Mouse (Mus musculus) liver, adult 2 months (tissue): ENCODE data around the gene Gm2a. TPM values are rescaled to one million over a fixed set of nuclear protein-coding genes. Genes with fewer than 3 reads are reported as not detected.
A peak's percentile ranks its signal among the peaks of the same experiment; 100 is the strongest.

Experiments used
- DNase-seq: peaks from one replicate; pipeline ENCODE4 v3.0.0-alpha.2; 2011; ENCODE audit warnings: low read depth, low spot score; ENCODE audit errors: extremely low read depth
- H3K27ac ChIP-seq: fragments of 200-500 bp; replicated peaks from 2 replicates; pipeline ENCODE4 v1.5.1; 2012; ENCODE audit warnings: low read depth, mild to moderate bottlenecking, control low read depth, inconsistent platforms, low read length; ENCODE audit not compliant: insufficient read depth
- H3K27me3 ChIP-seq: fragments of 200-500 bp; 2 replicates; pipeline ENCODE4 v1.6.1; 2012; ENCODE audit warnings: mild to moderate bottlenecking, moderate library complexity, low read length, inconsistent platforms; ENCODE audit not compliant: control insufficient read depth, insufficient read depth
- H3K36me3 ChIP-seq: fragments of 200-500 bp; 2 replicates; pipeline ENCODE4 v1.6.1; 2012; ENCODE audit warnings: low read length, inconsistent platforms; ENCODE audit not compliant: control insufficient read depth, insufficient read depth
- H3K4me1 ChIP-seq: fragments of 200-500 bp; 2 replicates; pipeline ENCODE4 v1.6.1; 2011; ENCODE audit warnings: low read length; ENCODE audit not compliant: control insufficient read depth, insufficient read depth
- H3K4me3 ChIP-seq: fragments of 200-500 bp; 2 replicates; pipeline ENCODE4 v1.5.1; 2011; ENCODE audit warnings: low read depth, mild to moderate bottlenecking, control low read depth, low read length, moderate library complexity; ENCODE audit not compliant: insufficient read depth
- H3K79me2 ChIP-seq: fragments of 200-500 bp; 2 replicates; pipeline ENCODE4 v1.6.1; 2012; ENCODE audit warnings: inconsistent platforms, mild to moderate bottlenecking, low read length, moderate library complexity; ENCODE audit not compliant: control insufficient read depth, insufficient read depth
- H3K9ac ChIP-seq: fragments of 200-500 bp; 2 replicates; pipeline ENCODE4 v1.6.1; 2012; ENCODE audit warnings: low read depth, mild to moderate bottlenecking, control low read depth, inconsistent platforms, low read length
- CTCF ChIP-seq: fragments of 200-500 bp; IDR thresholded peaks from 2 replicates; pipeline ENCODE4 v1.5.1; 2011; ENCODE audit warnings: low read depth, low read length, control low read depth
- POLR2A ChIP-seq: fragments of 200-500 bp; IDR thresholded peaks from 2 replicates; pipeline ENCODE4 v1.6.1; 2011; ENCODE audit warnings: low read length, control low read depth; ENCODE audit not compliant: insufficient read depth; ENCODE audit errors: extremely low read depth
- WGBS: fragments of 180-500 bp; shearing (Covaris S2); methylation state at CpG from one replicate; pipeline ENCODE4 v1.1.7; 2018; 5-methylcytosine and 5-hydroxymethylcytosine counted together
- polyA plus RNA-seq: library from polyadenylated mRNA; depleted of rRNA; stranded (reverse); fragments of >200 nt; gene quantifications from 2 replicates; pipeline ENCODE4 v1.2.3, GENCODE M21; 2012
- total RNA-seq: library from RNA; depleted of rRNA; stranded (reverse); fragments of >200 nt; gene quantifications from 2 replicates; pipeline ENCODE4 v1.2.3, GENCODE M21; 2014

Gm2a gene
- total and polyA plus RNA-seq, 2 experiments = 41.1 to 73.6 TPM

DNA sequence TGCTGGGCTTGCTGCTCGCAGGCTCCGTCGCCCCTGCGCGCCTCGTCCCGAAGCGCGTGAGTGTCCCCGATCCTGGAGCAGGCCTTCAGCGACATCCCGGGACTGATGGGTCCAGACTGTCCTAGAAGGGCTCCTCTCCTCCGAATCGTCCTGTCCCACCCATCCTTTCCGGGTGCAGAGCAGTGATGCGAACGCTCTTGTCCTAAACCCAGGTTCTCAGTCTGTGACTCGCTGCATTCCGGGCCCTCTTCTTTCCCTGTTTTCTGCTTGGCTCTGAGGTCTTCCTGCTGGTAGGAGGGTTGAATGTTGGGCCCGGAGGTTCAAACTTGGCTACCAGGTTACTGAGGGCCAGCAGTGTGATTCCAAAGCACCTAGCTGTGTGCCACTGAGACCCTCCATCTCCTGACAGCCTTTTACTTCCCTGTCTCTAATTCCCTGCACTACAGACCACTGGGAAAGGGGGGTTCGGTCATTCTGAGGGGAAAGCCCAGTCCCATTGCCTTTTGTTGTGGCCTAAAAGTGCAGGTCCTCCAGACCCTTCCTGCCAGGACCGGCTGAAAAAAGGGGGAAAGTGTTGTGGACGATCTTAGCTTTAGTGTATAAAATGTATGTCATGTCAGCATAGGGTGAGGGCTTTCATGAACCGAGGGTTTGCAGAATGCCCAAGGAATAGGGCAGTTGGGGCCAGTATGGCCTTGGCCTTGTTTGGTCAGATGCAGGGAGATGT is 437 bp downstream of the Gm2a start:
- Histone ChIP-seq H3K9ac (peak overlapping the region; percentile 89), H3K36me3 (no peaks in the 10 kb centered on the region), H3K27me3 (no peaks in the 10 kb centered on the region), H3K4me1 (peaks cover 20% of the 10 kb centered on the region), H3K79me2 (peaks cover 5% of the 10 kb centered on the region; the same call in 1 of the 2 replicates), H3K27ac (peak overlapping the region; percentile 45), H3K4me3 (peak overlapping the region; percentile 87)
- 11% methylated on average over 24 of the region's 24 CpGs for WGBS
- no peak for DNase-seq
- TF ChIP-seq CTCF (no peak), POLR2A (no peak)

DNA sequence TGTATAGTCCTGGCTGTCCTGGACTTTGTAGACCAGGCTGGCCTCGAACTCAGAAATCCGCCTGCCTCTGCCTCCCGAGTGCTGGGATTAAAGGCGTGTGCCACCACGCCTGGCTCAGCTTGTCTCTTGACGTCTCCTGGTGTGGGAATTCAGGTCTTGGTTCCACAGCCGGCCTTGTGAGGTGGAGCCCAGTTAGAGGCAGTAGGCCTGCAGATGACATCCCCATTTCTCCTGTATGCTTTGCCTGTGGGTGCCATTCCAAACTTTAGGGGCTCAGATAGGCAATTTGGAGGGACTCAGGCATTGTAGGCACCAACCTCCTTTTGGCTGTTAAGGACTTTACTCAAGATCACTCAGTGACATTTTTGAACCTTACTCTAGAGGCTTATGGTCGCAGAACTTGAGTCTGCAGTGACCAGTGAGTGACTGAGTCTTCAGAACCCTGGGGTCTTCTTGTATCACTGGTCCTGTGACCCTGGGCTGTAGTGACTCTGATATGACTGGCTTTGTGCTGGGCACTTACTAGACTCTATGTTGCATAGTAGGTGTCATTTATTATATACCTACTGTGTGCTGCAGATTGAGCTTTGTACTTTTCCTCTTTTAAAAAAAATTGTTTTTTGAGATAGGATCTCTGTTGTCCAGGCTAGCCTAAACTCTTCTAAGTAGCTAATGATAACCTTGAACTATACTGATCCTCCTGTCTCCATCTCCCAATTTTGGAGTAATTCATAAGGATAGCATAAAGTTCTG is 1.3 kb downstream of the Gm2a start:
- Histone ChIP-seq H3K27ac (peak overlapping the region; percentile 31; the same call in 1 of the 2 replicates), H3K79me2 (peaks cover 5% of the 10 kb centered on the region; the same call in 1 of the 2 replicates), H3K36me3 (no peaks in the 10 kb centered on the region), H3K4me3 (peak overlapping the region; percentile 34; the same call in 1 of the 2 replicates), H3K27me3 (no peaks in the 10 kb centered on the region), H3K4me1 (peaks cover 22% of the 10 kb centered on the region), H3K9ac (peak overlapping the region; percentile 40; the same call in 1 of the 2 replicates)
- DNase-seq = no peak
- no peak for TF ChIP-seq CTCF
- no peak for TF ChIP-seq POLR2A
- WGBS = 66% methylated on average over 8 of the region's 8 CpGs

DNA sequence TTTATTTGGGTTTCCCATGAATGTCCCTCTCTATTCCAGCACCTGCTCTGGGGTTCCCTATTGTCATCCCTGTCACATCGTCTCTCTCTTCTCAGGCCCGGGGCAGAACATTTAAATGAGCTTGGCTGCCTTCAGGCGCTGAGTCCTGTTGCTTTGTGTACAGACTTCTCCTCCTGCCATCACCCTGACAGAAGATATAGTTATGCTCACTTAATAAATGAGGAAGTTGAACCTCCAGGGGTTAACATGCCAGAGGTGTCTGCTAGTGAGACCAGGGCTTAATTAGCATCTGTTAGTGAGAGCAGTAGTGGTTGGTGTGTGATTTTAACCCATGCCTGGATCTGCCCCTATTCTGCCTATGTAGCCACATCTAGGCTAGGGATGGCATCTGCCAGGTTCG is 2.0 kb downstream of the Gm2a start:
- TF ChIP-seq CTCF (no peak), POLR2A (no peak)
- 76% methylated on average over 4 of the region's 4 CpGs for WGBS
- Histone ChIP-seq H3K27me3 (no peaks in the 10 kb centered on the region), H3K27ac (no peak overlapping the region), H3K9ac (no peak overlapping the region), H3K36me3 (peaks cover 2% of the 10 kb centered on the region; the same call in 1 of the 2 replicates), H3K4me3 (no peak overlapping the region), H3K79me2 (peaks cover 5% of the 10 kb centered on the region; the same call in 1 of the 2 replicates), H3K4me1 (peaks cover 26% of the 10 kb centered on the region)
- DNase-seq = no peak

DNA sequence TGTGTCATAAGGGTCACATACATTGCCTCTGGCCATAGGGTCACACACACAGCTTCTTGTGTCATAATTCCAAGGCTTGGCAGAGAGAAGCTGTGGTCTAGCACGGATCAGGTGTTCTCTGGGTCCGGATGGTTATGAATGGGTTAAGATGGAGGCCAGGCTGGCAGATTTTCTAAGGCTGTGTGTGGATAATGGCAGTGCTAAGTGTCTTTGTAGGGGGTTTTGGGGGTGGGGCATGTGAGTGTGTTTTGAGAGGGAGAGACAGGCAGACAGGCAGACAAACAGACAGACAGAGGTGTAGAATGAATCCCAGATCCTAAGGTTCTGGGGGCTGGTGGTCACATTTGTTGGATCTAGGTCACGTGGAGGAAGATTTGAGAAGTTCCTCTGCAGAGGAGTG is 4.1 kb downstream of the Gm2a start:
- Histone ChIP-seq H3K9ac (no peak overlapping the region), H3K4me3 (no peak overlapping the region), H3K79me2 (peaks cover 5% of the 10 kb centered on the region; the same call in 1 of the 2 replicates), H3K27me3 (no peaks in the 10 kb centered on the region), H3K27ac (no peak overlapping the region), H3K36me3 (peaks cover 6% of the 10 kb centered on the region; the same call in 1 of the 2 replicates), H3K4me1 (peaks cover 31% of the 10 kb centered on the region)
- WGBS = 92% methylated on average over 3 of the region's 3 CpGs
- DNase-seq = no peak
- no peak for TF ChIP-seq CTCF
- TF ChIP-seq POLR2A = no peak

DNA sequence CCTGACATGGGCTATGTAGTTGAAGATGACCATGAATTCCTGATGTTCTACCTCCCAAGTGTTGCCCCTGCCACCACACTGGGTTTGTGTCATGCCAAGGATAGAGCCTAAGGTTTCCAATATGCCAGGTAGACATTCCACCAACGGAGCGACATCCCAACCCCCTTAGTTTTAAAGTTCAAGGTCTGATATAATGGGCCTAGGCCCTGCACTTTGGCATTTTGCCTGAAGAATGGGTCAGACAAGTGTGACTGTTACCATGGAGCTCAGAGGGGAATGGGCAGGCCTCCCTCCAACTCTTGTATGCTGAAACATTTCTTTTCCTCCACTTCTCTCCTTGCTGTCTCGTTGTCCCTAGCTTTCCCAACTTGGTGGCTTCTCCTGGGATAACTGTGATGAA is 5.3 kb downstream of the Gm2a start:
- Histone ChIP-seq H3K9ac (no peak overlapping the region), H3K4me3 (no peak overlapping the region), H3K36me3 (peaks cover 7% of the 10 kb centered on the region; the same call in 1 of the 2 replicates), H3K4me1 (peaks cover 31% of the 10 kb centered on the region), H3K27me3 (no peaks in the 10 kb centered on the region), H3K27ac (no peak overlapping the region), H3K79me2 (peaks cover 5% of the 10 kb centered on the region; the same call in 1 of the 2 replicates)
- DNase-seq = peak; percentile 40
- no peak for TF ChIP-seq POLR2A
- no peak for TF ChIP-seq CTCF
- WGBS = 41% methylated on average over 3 of the region's 3 CpGs

DNA sequence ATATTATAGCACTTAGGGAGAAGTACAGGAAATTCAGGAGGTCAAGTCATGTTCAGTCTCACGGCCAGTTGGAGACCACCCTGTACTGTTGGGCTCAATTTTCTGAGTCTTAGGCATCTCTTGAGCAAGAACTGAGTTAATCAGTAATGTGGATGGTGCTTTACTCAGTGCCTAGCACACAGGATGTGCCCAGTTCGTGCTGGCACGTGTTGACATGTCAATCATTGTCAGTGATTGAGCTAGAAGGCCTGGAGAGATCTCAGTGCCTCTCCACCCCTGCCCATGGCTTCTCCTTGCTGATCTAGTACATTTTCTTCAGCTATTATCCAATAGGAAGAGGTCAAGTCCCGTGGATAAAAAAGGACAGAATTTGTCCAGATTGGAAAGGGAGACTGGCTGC is 7.5 kb downstream of the Gm2a start:
- Histone ChIP-seq H3K36me3 (peaks cover 21% of the 10 kb centered on the region), H3K9ac (no peak overlapping the region), H3K4me3 (no peak overlapping the region), H3K27ac (no peak overlapping the region), H3K79me2 (no peaks in the 10 kb centered on the region; the same call in 1 of the 2 replicates), H3K4me1 (peaks cover 21% of the 10 kb centered on the region), H3K27me3 (no peaks in the 10 kb centered on the region)
- no peak for TF ChIP-seq CTCF
- no peak for TF ChIP-seq POLR2A
- peak; percentile 92 for DNase-seq
- WGBS = 20% methylated on average over 4 of the region's 4 CpGs
